Mouse (Mus musculus) thymus, adult 2 months (tissue): Measurements from ENCODE around the gene Inip.

Source experiments
- CTCF ChIP-seq: fragments of 200-500 bp; IDR thresholded peaks from 2 replicates; pipeline ENCODE4 v1.5.1; 2012; ENCODE audit warnings: mild to moderate bottlenecking, control low read depth, low read length, moderate library complexity, borderline replicate concordance; ENCODE audit not compliant: control insufficient read depth, poor library complexity, insufficient read depth; ENCODE audit errors: extremely low read depth
- POLR2A ChIP-seq: fragments of 200-500 bp; IDR thresholded peaks from 2 replicates; pipeline ENCODE4 v1.6.1; 2012; ENCODE audit warnings: mild to moderate bottlenecking, low read length, control low read depth, moderate library complexity; ENCODE audit not compliant: control insufficient read depth, poor library complexity, insufficient read depth; ENCODE audit errors: extremely low read depth

GRCm38 (mm10) chr4:59756332-59757082 is 44.9 kb downstream of the Inip start:
- no peak for TF ChIP-seq CTCF
- no peak for TF ChIP-seq POLR2A
